Mouse (Mus musculus) brain, embryonic 14.5 days (tissue): Measurements from ENCODE around the gene Thop1.

Source experiments
- CTCF ChIP-seq: fragments of 200-500 bp; IDR thresholded peaks from 2 replicates; pipeline ENCODE4 v1.5.1; 2012; ENCODE audit warnings: inconsistent platforms, mild to moderate bottlenecking, moderate library complexity, borderline replicate concordance; ENCODE audit not compliant: insufficient read depth, insufficient read length; ENCODE audit errors: extremely low read depth
- POLR2A ChIP-seq: fragments of 200-500 bp; IDR thresholded peaks from 2 replicates; pipeline ENCODE4 v1.6.1; 2012; ENCODE audit warnings: mild to moderate bottlenecking, inconsistent platforms, borderline replicate concordance; ENCODE audit not compliant: poor library complexity, insufficient read depth, insufficient read length, severe bottlenecking; ENCODE audit errors: extremely low read depth

GRCm38 (mm10) chr10:81082168-81082960, 12.5 kb downstream of the Thop1 start:
- peak; percentile 76 for TF ChIP-seq CTCF
- no peak for TF ChIP-seq POLR2A
